Mouse (Mus musculus): ENCODE measurements around the gene Exo5. TPM values are rescaled to one million over a fixed set of nuclear protein-coding genes. Genes with fewer than 3 reads are reported as not detected.

Exo5 gene
- polyA plus RNA-seq (2015; fragmentation: Nextera tagmentation; extraction: Ambion mirVana): 39.2 and 44.5 TPM in 2 replicates

DNA sequence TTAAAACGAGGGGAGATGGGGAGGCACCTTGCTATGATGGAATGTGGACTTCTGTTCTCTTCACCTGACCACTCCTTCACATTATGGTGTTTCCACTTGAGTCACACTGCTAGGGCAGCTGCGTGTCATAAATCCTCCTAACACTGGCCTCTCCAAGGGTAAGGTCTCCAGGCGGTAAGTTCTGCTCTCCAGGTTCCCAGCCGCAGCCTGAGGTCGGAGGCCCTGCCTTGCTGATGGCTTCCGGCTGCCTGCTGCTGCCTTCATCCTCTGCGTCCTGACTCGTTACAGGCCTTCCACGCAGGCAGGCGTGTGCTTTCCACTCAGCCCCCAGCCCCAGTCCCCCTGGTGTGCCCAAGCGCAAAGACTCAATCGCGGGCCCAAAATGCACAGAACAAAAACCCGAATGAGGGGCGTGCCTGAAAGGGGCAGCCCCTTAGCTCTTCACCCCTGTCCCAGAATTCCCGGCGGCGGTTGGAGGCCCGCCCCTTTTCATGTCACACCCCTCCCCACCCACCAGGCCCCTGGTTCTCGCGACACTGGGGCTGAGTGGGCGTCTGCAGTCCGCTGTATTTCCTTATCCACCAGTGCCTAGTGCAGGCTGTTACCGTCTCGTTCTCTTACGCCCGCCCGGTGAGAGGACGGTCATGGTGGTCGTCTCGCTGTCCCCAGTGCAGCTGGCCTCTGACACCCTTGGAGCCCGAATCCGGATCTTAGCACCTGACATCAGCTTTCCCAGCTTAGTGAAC, at the start of gene Exo5:
Gene Exo5 (minus strand): TSS at position 464 of the 746 bp plus-strand sequence.
- peak within 1 kb of the TSS; percentile 73 for H3K4me2 ChIP-seq (replicated peaks)
- peak within 1 kb of the TSS; percentile 81 for H3K9ac ChIP-seq (replicated peaks)
- peak; percentile 99 for ATAC-seq
- H3K9me3 ChIP-seq: peaks cover 13% of the 10 kb centered on the region
- WGBS: under 1% methylated on average over 33 of the region's 33 CpGs
- H3K36me3 ChIP-seq: peaks cover 31% of the 10 kb centered on the region
- peak within 1 kb of the TSS; percentile 90 for H3K27ac ChIP-seq
- H3K4me1 ChIP-seq (replicated peaks): peaks cover 25% of the 10 kb centered on the region
- H3K4me3 ChIP-seq (replicated peaks): peak within 1 kb of the TSS; percentile 72
- no peaks in the 10 kb centered on the region for H3K27me3 ChIP-seq

DNA sequence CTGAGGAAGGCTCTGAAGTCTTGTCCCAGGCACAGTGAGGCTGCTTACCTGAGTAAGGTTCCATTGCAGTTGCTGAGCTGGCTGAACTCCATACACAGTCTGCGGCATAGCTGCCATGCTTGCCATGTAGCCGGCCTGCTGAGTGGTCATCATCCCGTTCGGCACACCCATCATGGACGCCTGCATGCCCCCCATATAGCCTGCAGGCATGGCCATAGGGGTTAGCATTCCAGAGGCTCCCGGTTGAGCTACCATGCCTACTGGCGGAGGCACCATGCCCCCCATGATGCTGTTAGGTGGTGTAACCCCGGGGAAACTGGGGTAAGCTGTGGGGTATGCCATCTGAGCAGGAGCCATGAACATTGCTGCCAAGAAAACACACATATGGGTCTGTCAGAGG, 47.0 kb upstream of the Exo5 start:
- H3K9me3 ChIP-seq: no peaks in the 10 kb centered on the region
- no peak overlapping the region for H3K4me3 ChIP-seq (replicated peaks)
- H3K27me3 ChIP-seq: no peaks in the 10 kb centered on the region
- H3K9ac ChIP-seq (replicated peaks): no peak overlapping the region
- no peak overlapping the region for H3K4me2 ChIP-seq (replicated peaks)
- no peak for ATAC-seq
- 93% methylated on average over 8 of the region's 8 CpGs for WGBS
- H3K27ac ChIP-seq: no peak overlapping the region
- no peaks in the 10 kb centered on the region for H3K4me1 ChIP-seq (replicated peaks)
- H3K36me3 ChIP-seq: peaks cover 78% of the 10 kb centered on the region

- H3K9ac ChIP-seq (replicated peaks): no peak overlapping the region
- 84% methylated on average over 5 of the region's 5 CpGs for WGBS
- no peak overlapping the region for H3K4me3 ChIP-seq (replicated peaks)
- H3K4me2 ChIP-seq (replicated peaks): no peak overlapping the region
- no peaks in the 10 kb centered on the region for H3K9me3 ChIP-seq
- ATAC-seq: peak; percentile 60; the same call in 1 of the 2 replicates
- no peak overlapping the region for H3K27ac ChIP-seq
- H3K27me3 ChIP-seq: no peaks in the 10 kb centered on the region
- H3K4me1 ChIP-seq (replicated peaks): no peaks in the 10 kb centered on the region
- peaks cover 62% of the 10 kb centered on the region for H3K36me3 ChIP-seq
Observed at GRCm38 (mm10) chr4:120969382-120970146, 44.7 kb upstream of the Exo5 start.

DNA sequence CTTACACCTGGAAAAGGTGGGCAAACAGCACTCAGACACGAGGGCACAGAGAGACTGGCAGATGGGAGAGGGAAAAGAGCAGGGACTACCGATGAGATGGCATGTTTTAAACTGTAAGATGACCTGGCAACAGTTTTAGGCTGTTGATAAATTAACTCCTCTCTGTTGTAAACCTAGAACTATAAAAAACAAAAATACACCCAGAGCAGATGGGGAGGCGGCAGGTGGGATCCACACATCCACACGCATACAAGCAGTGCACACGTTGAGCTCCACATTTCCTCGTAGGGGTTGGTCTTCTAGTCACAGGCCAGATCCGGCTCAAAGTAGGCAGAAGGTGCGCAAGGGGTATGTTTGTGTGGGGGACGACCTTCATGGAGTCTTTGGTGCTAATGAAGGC, 43.7 kb upstream of the Exo5 start:
- peaks cover 55% of the 10 kb centered on the region for H3K36me3 ChIP-seq
- H3K27me3 ChIP-seq: no peaks in the 10 kb centered on the region
- no peak for ATAC-seq
- 91% methylated on average over 9 of the region's 9 CpGs for WGBS
- no peak overlapping the region for H3K4me2 ChIP-seq (replicated peaks)
- H3K4me3 ChIP-seq (replicated peaks): no peak overlapping the region
- no peak overlapping the region for H3K27ac ChIP-seq
- no peak overlapping the region for H3K9ac ChIP-seq (replicated peaks)
- H3K4me1 ChIP-seq (replicated peaks): no peaks in the 10 kb centered on the region
- H3K9me3 ChIP-seq: no peaks in the 10 kb centered on the region

DNA sequence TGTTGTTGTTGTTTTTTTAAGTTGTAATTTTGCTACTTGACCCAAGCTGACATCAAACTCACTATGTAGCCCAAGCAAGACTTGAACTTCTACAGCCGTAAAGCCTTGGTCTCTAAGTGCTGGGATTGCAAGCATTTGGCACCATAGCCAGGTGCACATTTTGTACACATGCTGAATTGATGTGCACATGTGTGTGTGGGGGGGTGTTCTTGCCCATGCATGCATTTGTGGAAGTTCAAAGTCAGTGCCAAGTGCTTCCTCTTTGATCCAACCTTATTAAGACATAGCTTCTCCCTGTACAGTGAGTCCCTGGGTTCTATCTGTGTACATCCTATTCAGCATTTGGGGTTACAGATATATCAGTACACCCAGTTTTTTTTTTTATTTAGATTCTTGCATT, 30.8 kb upstream of the Exo5 start:
- no peak overlapping the region for H3K4me3 ChIP-seq (replicated peaks)
- no peak for ATAC-seq
- no peak overlapping the region for H3K4me2 ChIP-seq (replicated peaks)
- WGBS: 91% methylated on average over 1 of the region's 1 CpGs
- no peaks in the 10 kb centered on the region for H3K36me3 ChIP-seq
- H3K9ac ChIP-seq (replicated peaks): no peak overlapping the region
- no peak overlapping the region for H3K27ac ChIP-seq
- H3K27me3 ChIP-seq: no peaks in the 10 kb centered on the region
- H3K4me1 ChIP-seq (replicated peaks): peaks cover 13% of the 10 kb centered on the region
- no peaks in the 10 kb centered on the region for H3K9me3 ChIP-seq

DNA sequence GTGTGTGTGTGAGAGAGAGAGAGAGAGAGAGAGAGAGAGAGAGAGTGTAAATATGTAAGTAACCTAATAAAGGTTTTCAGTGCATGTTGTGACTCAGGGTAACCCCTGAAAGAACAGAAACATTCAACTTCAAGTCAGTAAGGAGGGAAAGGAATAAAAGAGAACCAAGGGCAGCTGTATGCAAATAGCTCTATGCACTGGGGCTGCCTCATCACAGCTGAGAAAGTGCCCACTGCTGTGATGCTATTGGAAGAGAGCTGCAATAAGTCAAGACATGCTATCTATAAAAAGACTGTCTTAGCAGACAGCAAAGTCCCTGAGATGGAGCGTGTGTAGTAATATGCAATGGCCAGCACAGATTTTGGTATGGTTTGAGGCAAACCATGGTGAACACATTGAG, 28.9 kb upstream of the Exo5 start:
- no peak overlapping the region for H3K4me3 ChIP-seq (replicated peaks)
- 69% methylated on average over 1 of the region's 1 CpGs for WGBS
- no peak overlapping the region for H3K4me2 ChIP-seq (replicated peaks)
- H3K27me3 ChIP-seq: no peaks in the 10 kb centered on the region
- H3K9ac ChIP-seq (replicated peaks): no peak overlapping the region
- peaks cover 14% of the 10 kb centered on the region for H3K4me1 ChIP-seq (replicated peaks)
- no peak for ATAC-seq
- H3K27ac ChIP-seq: no peak overlapping the region
- H3K36me3 ChIP-seq: no peaks in the 10 kb centered on the region
- no peaks in the 10 kb centered on the region for H3K9me3 ChIP-seq

DNA sequence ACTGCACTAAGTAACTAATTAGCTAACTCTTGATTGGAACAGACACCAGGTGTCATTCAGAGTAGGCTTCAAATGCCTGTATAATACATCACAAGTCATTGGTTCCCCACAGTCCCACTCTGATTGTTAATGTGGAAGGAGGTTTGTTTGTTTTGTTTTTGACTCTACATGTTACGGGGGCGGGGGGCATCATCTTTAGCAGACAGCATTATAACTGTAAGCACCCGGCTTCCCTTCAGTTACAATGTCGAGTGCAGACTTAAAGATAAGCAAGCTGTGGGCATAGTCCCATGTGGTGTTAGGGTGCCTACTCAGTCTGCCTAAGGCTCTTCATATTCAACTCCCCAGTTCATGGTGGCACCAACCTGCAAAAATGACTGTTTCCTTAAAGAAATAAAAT, 28.2 kb upstream of the Exo5 start:
- Histone ChIP-seq H3K36me3 (no peaks in the 10 kb centered on the region), H3K9me3 (no peaks in the 10 kb centered on the region), H3K27ac (no peak overlapping the region), H3K4me3 (replicated peaks) (no peak overlapping the region), H3K27me3 (no peaks in the 10 kb centered on the region), H3K4me2 (replicated peaks) (no peak overlapping the region), H3K4me1 (replicated peaks) (peaks cover 14% of the 10 kb centered on the region), H3K9ac (replicated peaks) (no peak overlapping the region)
- 83% methylated on average over 4 of the region's 4 CpGs for WGBS
- ATAC-seq: no peak

DNA sequence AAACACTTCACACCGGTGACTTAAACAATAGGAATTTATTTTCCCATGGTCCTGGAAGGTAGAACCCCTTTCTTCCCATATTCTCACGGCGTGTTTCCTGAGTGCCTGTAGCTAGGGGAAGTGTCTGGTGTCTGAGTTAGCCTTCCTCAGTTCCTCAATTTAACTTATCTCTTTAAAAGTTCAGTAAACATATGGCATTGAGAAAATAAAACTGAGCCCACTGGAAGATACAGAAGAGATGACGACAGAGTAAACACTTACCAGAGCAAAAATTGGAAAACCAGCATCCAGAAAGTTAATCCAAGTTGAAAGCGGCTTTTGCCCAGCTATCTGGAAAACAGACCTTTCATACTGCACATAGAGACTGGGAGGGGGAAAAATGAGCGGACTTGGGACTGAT, 27.3 kb upstream of the Exo5 start:
- Histone ChIP-seq H3K27me3 (no peaks in the 10 kb centered on the region), H3K36me3 (peaks cover 3% of the 10 kb centered on the region; the same call in 1 of the 2 replicates), H3K4me3 (replicated peaks) (peak overlapping the region; percentile 76), H3K4me2 (replicated peaks) (peak overlapping the region; percentile 62), H3K27ac (peak overlapping the region; percentile 82; the same call in 1 of the 2 replicates), H3K4me1 (replicated peaks) (peaks cover 14% of the 10 kb centered on the region), H3K9ac (replicated peaks) (peak overlapping the region; percentile 80), H3K9me3 (no peaks in the 10 kb centered on the region)
- ATAC-seq: 0 out of 2 replicates have a peak, but pooled peaks have one; percentile 4
- WGBS: 48% methylated on average over 6 of the region's 6 CpGs

GRCm38 (mm10) chr4:120951428-120951973, 26.7 kb upstream of the Exo5 start, which contains the start of gene Zfp69:
Gene Zfp69 (minus strand): TSS chr4:120951699.
- H3K27ac ChIP-seq: peak within 1 kb of the TSS; percentile 82
- peaks cover 6% of the 10 kb centered on the region; the same call in 1 of the 2 replicates for H3K36me3 ChIP-seq
- H3K4me1 ChIP-seq (replicated peaks): peaks cover 14% of the 10 kb centered on the region
- under 1% methylated on average over 60 of the region's 60 CpGs for whole genome bisulfite sequencing
- peak; percentile 99 for ATAC-seq
- H3K4me3 ChIP-seq (replicated peaks): peak within 1 kb of the TSS; percentile 76
- H3K27me3 ChIP-seq: no peaks in the 10 kb centered on the region
- H3K9me3 ChIP-seq: no peaks in the 10 kb centered on the region
- peak within 1 kb of the TSS; percentile 80 for H3K9ac ChIP-seq (replicated peaks)
- peak within 1 kb of the TSS; percentile 62 for H3K4me2 ChIP-seq (replicated peaks)

- peak overlapping the region; percentile 80 for H3K9ac ChIP-seq (replicated peaks)
- peak overlapping the region; percentile 62 for H3K4me2 ChIP-seq (replicated peaks)
- 7% methylated on average over 20 of the region's 20 CpGs for WGBS
- peak overlapping the region; percentile 76 for H3K4me3 ChIP-seq (replicated peaks)
- no peaks in the 10 kb centered on the region for H3K9me3 ChIP-seq
- ATAC-seq: peak; percentile 3; the same call in 1 of the 2 replicates
- H3K27ac ChIP-seq: peak overlapping the region; percentile 82
- peaks cover 14% of the 10 kb centered on the region for H3K4me1 ChIP-seq (replicated peaks)
- H3K27me3 ChIP-seq: no peaks in the 10 kb centered on the region
- peaks cover 10% of the 10 kb centered on the region; the same call in 1 of the 2 replicates for H3K36me3 ChIP-seq
Observed at GRCm38 (mm10) chr4:120950763-120951427, 26.1 kb upstream of the Exo5 start.

DNA sequence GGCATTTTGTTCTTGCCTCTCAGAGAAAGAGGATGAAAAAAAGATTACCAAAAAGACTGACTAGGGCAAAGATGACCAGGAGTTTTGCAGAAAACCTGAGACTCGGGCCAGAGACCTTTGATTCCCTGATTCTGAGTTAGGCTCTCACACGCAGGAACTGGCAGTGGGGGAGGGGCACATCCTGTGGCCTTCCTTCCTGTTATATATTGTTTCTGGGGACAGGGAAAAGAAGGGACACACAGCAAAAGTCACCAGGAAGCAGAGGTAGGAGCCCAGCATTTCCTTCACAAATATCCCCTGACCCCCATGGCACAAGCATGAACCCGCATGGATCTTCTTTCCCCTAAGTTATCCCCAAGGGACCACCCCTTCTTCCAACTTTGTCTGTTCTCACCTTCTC, 24.1 kb upstream of the Exo5 start:
- no peaks in the 10 kb centered on the region for H3K9me3 ChIP-seq
- no peak overlapping the region for H3K4me2 ChIP-seq (replicated peaks)
- H3K9ac ChIP-seq (replicated peaks): no peak overlapping the region
- ATAC-seq: no peak
- no peak overlapping the region for H3K27ac ChIP-seq
- H3K4me3 ChIP-seq (replicated peaks): no peak overlapping the region
- no peaks in the 10 kb centered on the region for H3K27me3 ChIP-seq
- H3K4me1 ChIP-seq (replicated peaks): peaks cover 14% of the 10 kb centered on the region
- H3K36me3 ChIP-seq: peaks cover 10% of the 10 kb centered on the region; the same call in 1 of the 2 replicates
- WGBS: 85% methylated on average over 3 of the region's 3 CpGs

Measured in midbrain, embryonic 13.5 days (tissue).